Mouse (Mus musculus) liver, adult 2 months (tissue): ENCODE measurements around the gene Crocc2. TPM values are rescaled to one million over a fixed set of nuclear protein-coding genes. Genes with fewer than 3 reads are reported as not detected.

Source experiments
- DNase-seq: peaks from one replicate; pipeline ENCODE4 v3.0.0-alpha.2; 2011; ENCODE audit warnings: low read depth, low spot score; ENCODE audit errors: extremely low read depth
- H3K27ac ChIP-seq: fragments of 200-500 bp; replicated peaks from 2 replicates; pipeline ENCODE4 v1.5.1; 2012; ENCODE audit warnings: low read depth, mild to moderate bottlenecking, control low read depth, inconsistent platforms, low read length; ENCODE audit not compliant: insufficient read depth
- H3K27me3 ChIP-seq: fragments of 200-500 bp; 2 replicates; pipeline ENCODE4 v1.6.1; 2012; ENCODE audit warnings: mild to moderate bottlenecking, moderate library complexity, low read length, inconsistent platforms; ENCODE audit not compliant: control insufficient read depth, insufficient read depth
- H3K36me3 ChIP-seq: fragments of 200-500 bp; 2 replicates; pipeline ENCODE4 v1.6.1; 2012; ENCODE audit warnings: low read length, inconsistent platforms; ENCODE audit not compliant: control insufficient read depth, insufficient read depth
- H3K4me1 ChIP-seq: fragments of 200-500 bp; 2 replicates; pipeline ENCODE4 v1.6.1; 2011; ENCODE audit warnings: low read length; ENCODE audit not compliant: control insufficient read depth, insufficient read depth
- H3K4me3 ChIP-seq: fragments of 200-500 bp; 2 replicates; pipeline ENCODE4 v1.5.1; 2011; ENCODE audit warnings: low read depth, mild to moderate bottlenecking, control low read depth, low read length, moderate library complexity; ENCODE audit not compliant: insufficient read depth
- H3K79me2 ChIP-seq: fragments of 200-500 bp; 2 replicates; pipeline ENCODE4 v1.6.1; 2012; ENCODE audit warnings: inconsistent platforms, mild to moderate bottlenecking, low read length, moderate library complexity; ENCODE audit not compliant: control insufficient read depth, insufficient read depth
- H3K9ac ChIP-seq: fragments of 200-500 bp; 2 replicates; pipeline ENCODE4 v1.6.1; 2012; ENCODE audit warnings: low read depth, mild to moderate bottlenecking, control low read depth, inconsistent platforms, low read length
- CTCF ChIP-seq: fragments of 200-500 bp; IDR thresholded peaks from 2 replicates; pipeline ENCODE4 v1.5.1; 2011; ENCODE audit warnings: low read depth, low read length, control low read depth
- POLR2A ChIP-seq: fragments of 200-500 bp; IDR thresholded peaks from 2 replicates; pipeline ENCODE4 v1.6.1; 2011; ENCODE audit warnings: low read length, control low read depth; ENCODE audit not compliant: insufficient read depth; ENCODE audit errors: extremely low read depth
- WGBS: fragments of 180-500 bp; shearing (Covaris S2); methylation state at CpG from one replicate; pipeline ENCODE4 v1.1.7; 2018; 5-methylcytosine and 5-hydroxymethylcytosine counted together
- polyA plus RNA-seq: library from polyadenylated mRNA; depleted of rRNA; stranded (reverse); fragments of >200 nt; gene quantifications from 2 replicates; pipeline ENCODE4 v1.2.3, GENCODE M21; 2012
- total RNA-seq: library from RNA; depleted of rRNA; stranded (reverse); fragments of >200 nt; gene quantifications from 2 replicates; pipeline ENCODE4 v1.2.3, GENCODE M21; 2014

Crocc2 gene
- total and polyA plus RNA-seq, 2 experiments = not detected

GRCm38 (mm10) chr1:93159566-93160500, 8.7 kb upstream of the Crocc2 start:
- no peak for DNase-seq
- Histone ChIP-seq H3K4me1 (peaks cover 7% of the 10 kb centered on the region; the same call in 1 of the 2 replicates), H3K27me3 (no peaks in the 10 kb centered on the region), H3K79me2 (no peaks in the 10 kb centered on the region), H3K4me3 (no peak overlapping the region), H3K27ac (no peak overlapping the region), H3K9ac (no peak overlapping the region), H3K36me3 (no peaks in the 10 kb centered on the region)
- WGBS = 69% methylated on average over 21 of the region's 21 CpGs
- TF ChIP-seq CTCF (no peak), POLR2A (no peak)

GRCm38 (mm10) chr1:93160501-93161133, 7.9 kb upstream of the Crocc2 start, which contains the start of gene 2310007B03Rik:
TSS of gene 2310007B03Rik (minus strand) at chr1:93160948.
- DNase-seq = peak; percentile 66
- no peaks in the 10 kb centered on the region for H3K27me3 ChIP-seq
- no peak within 1 kb of the TSS for H3K9ac ChIP-seq
- peaks cover 7% of the 10 kb centered on the region; the same call in 1 of the 2 replicates for H3K4me1 ChIP-seq
- no peak within 1 kb of the TSS for H3K27ac ChIP-seq
- no peak for TF ChIP-seq CTCF
- no peak for TF ChIP-seq POLR2A
- H3K36me3 ChIP-seq = no peaks in the 10 kb centered on the region
- WGBS = 21% methylated on average over 8 of the region's 8 CpGs
- no peaks in the 10 kb centered on the region for H3K79me2 ChIP-seq
- no peak within 1 kb of the TSS for H3K4me3 ChIP-seq

- Histone ChIP-seq H3K36me3 (no peaks in the 10 kb centered on the region), H3K79me2 (no peaks in the 10 kb centered on the region), H3K4me3 (no peak overlapping the region), H3K27me3 (no peaks in the 10 kb centered on the region), H3K4me1 (peaks cover 7% of the 10 kb centered on the region; the same call in 1 of the 2 replicates), H3K9ac (no peak overlapping the region), H3K27ac (no peak overlapping the region)
- WGBS = 86% methylated on average over 8 of the region's 8 CpGs
- no peak for TF ChIP-seq POLR2A
- TF ChIP-seq CTCF = no peak
- DNase-seq = no peak
Measured at GRCm38 (mm10) chr1:93161350-93161749, 7.2 kb upstream of the Crocc2 start.

GRCm38 (mm10) chr1:93161921-93162320, 6.6 kb upstream of the Crocc2 start:
- H3K9ac ChIP-seq = no peak overlapping the region
- no peaks in the 10 kb centered on the region for H3K79me2 ChIP-seq
- peaks cover 7% of the 10 kb centered on the region; the same call in 1 of the 2 replicates for H3K4me1 ChIP-seq
- no peak overlapping the region for H3K4me3 ChIP-seq
- DNase-seq = no peak
- H3K36me3 ChIP-seq = no peaks in the 10 kb centered on the region
- no peaks in the 10 kb centered on the region for H3K27me3 ChIP-seq
- 68% methylated on average over 10 of the region's 10 CpGs for WGBS
- no peak overlapping the region for H3K27ac ChIP-seq
- no peak for TF ChIP-seq CTCF
- no peak for TF ChIP-seq POLR2A

GRCm38 (mm10) chr1:93162588-93162987, 5.9 kb upstream of the Crocc2 start:
- no peak for TF ChIP-seq POLR2A
- no peak for TF ChIP-seq CTCF
- no peaks in the 10 kb centered on the region for H3K27me3 ChIP-seq
- 82% methylated on average over 7 of the region's 7 CpGs for WGBS
- peaks cover 7% of the 10 kb centered on the region; the same call in 1 of the 2 replicates for H3K4me1 ChIP-seq
- no peak overlapping the region for H3K9ac ChIP-seq
- H3K79me2 ChIP-seq = no peaks in the 10 kb centered on the region
- no peak for DNase-seq
- no peak overlapping the region for H3K4me3 ChIP-seq
- no peaks in the 10 kb centered on the region for H3K36me3 ChIP-seq
- no peak overlapping the region for H3K27ac ChIP-seq
